Mouse (Mus musculus): Measurements from ENCODE around the gene Vax2.

GRCm38 (mm10) chr6:83737311-83737710, 26.2 kb downstream of the Vax2 start:
- TF ChIP-seq CTCF (IDR thresholded peaks at IDR 0.05; ENCODE audit: control insufficient read depth, insufficient read depth, low read length), result no peak
- no peak for TF ChIP-seq POLR2A (IDR thresholded peaks at IDR 0.05; ENCODE audit: borderline replicate concordance, control insufficient read depth, low read depth, low read length)
